Mouse (Mus musculus): ENCODE measurements around the gene Vmn2r99. TPM values are rescaled to one million over a fixed set of nuclear protein-coding genes. Genes with fewer than 3 reads are reported as not detected.

The Vmn2r99 gene
- 0.06 TPM for polyA plus RNA-seq (2017; shearing (Covaris generic))

DNA sequence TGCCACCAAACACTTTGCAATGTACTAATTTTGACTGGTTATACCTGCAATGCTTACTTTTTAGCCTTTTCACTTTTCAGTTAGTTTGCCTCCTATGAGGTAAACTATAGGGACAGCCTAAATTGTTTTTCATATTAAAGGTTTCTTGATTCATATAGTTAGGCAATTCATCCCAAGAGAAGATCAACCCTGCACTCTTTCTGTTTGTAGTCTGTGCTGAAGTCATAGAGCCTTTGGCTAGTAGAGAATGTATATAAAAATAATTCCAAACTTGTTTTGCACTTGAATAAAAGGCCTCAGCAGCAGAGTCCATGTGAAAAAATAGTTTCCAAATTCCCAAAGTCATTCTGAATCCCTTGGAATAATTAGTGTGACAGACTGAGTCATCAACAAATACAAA, at the start of gene Vmn2r99:
Gene Vmn2r99, plus strand, starts transcription at position 301 of the 400 bp plus-strand sequence.

Other genes with a start within 250 kb of the Vmn2r99 start
- gene Vmn2r100, start 142.8 kb downstream of the Vmn2r99 start, polyA plus RNA-seq (2017; shearing (Covaris generic)), result 0.12 TPM
- gene Vmn2r101, start 215.3 kb downstream of the Vmn2r99 start, polyA plus RNA-seq (2017; shearing (Covaris generic)), result not detected

All from effector memory CD4-positive, alpha-beta T cell, adult 5 months (primary cell).